Mouse (Mus musculus): ENCODE measurements around the gene Sun2.

The Sun2 gene

GRCm38 (mm10) chr15:79725190-79725789 lies 17.0 kb downstream of the Sun2 start:
- peak; percentile 88 for DNase-seq (ENCODE audit: low read depth, low spot score)

- peak; percentile 75 for DNase-seq (ENCODE audit: low read depth, low spot score)
Measured at GRCm38 (mm10) chr15:79723439-79723838, 18.9 kb downstream of the Sun2 start.

GRCm38 (mm10) chr15:79720796-79721195 lies 21.5 kb downstream of the Sun2 start:
- DNase-seq (ENCODE audit: low read depth, low spot score), result no peak

GRCm38 (mm10) chr15:79720267-79720666 lies 22.1 kb downstream of the Sun2 start:
- no peak for DNase-seq (ENCODE audit: low read depth, low spot score)

GRCm38 (mm10) chr15:79716710-79717109 lies 25.6 kb downstream of the Sun2 start:
- no peak for DNase-seq (ENCODE audit: low read depth, low spot score)

- no peak for DNase-seq (ENCODE audit: low read depth, low spot score)
Measured at GRCm38 (mm10) chr15:79715646-79716045, 26.7 kb downstream of the Sun2 start.

GRCm38 (mm10) chr15:79708229-79708822 lies 34.0 kb downstream of the Sun2 start:
- no peak for DNase-seq (ENCODE audit: low read depth, low spot score)

GRCm38 (mm10) chr15:79706603-79707214 lies 35.6 kb downstream of the Sun2 start:
- DNase-seq (ENCODE audit: low read depth, low spot score), result no peak

GRCm38 (mm10) chr15:79697558-79698187 lies 44.7 kb downstream of the Sun2 start:
- no peak for DNase-seq (ENCODE audit: low read depth, low spot score)

GRCm38 (mm10) chr15:79697011-79697410 lies 45.3 kb downstream of the Sun2 start:
- no peak for DNase-seq (ENCODE audit: low read depth, low spot score)

- no peak for DNase-seq (ENCODE audit: low read depth, low spot score)
Measured at GRCm38 (mm10) chr15:79696508-79696907, 45.8 kb downstream of the Sun2 start.

- no peak for DNase-seq (ENCODE audit: low read depth, low spot score)
Measured at GRCm38 (mm10) chr15:79695516-79695915, 46.8 kb downstream of the Sun2 start.

- DNase-seq (ENCODE audit: low read depth, low spot score), result no peak
Measured at GRCm38 (mm10) chr15:79694512-79694911, 47.8 kb downstream of the Sun2 start.

- no peak for DNase-seq (ENCODE audit: low read depth, low spot score)
Measured at GRCm38 (mm10) chr15:79693740-79694139, 48.6 kb downstream of the Sun2 start.

GRCm38 (mm10) chr15:79692334-79692733 lies 50.0 kb downstream of the Sun2 start:
- DNase-seq (ENCODE audit: low read depth, low spot score), result no peak

GRCm38 (mm10) chr15:79691023-79691508 lies 51.3 kb downstream of the Sun2 start:
- no peak for DNase-seq (ENCODE audit: low read depth, low spot score)

- peak; percentile 100 for DNase-seq (ENCODE audit: low read depth, low spot score)
Measured at GRCm38 (mm10) chr15:79690426-79691022, 51.8 kb downstream of the Sun2 start, which contains the start of gene Gtpbp1. Gtpbp1 (plus strand) TSS chr15:79690845.

GRCm38 (mm10) chr15:79689662-79690425 lies 52.5 kb downstream of the Sun2 start:
- no peak for DNase-seq (ENCODE audit: low read depth, low spot score)

- DNase-seq (ENCODE audit: low read depth, low spot score), result no peak
Measured at GRCm38 (mm10) chr15:79688268-79688956, 53.9 kb downstream of the Sun2 start.

- peak; percentile 93 for DNase-seq (ENCODE audit: low read depth, low spot score)
Measured at GRCm38 (mm10) chr15:79687646-79688267, 54.6 kb downstream of the Sun2 start, which contains the start of gene Josd1. Josd1 (minus strand) TSS chr15:79687919.
